Comparison of ENCODE assay signal across 8 mouse cellular contexts in genomic region chr7:133793248-133794131, GRCm38 (mm10). TPM values are rescaled to one million over a fixed set of nuclear protein-coding genes. Genes with fewer than 3 reads are reported as not detected.
DNase-seq lines count a peak whose midpoint lies in the region; ATAC-seq and TF ChIP-seq lines count a peak whose summit lies in the region.

No protein-coding gene starts in this region.

- H3K4me2 ChIP-seq in midbrain, postnatal 0 days (ENCODE audit: low read depth, low read length, poor library complexity, severe bottlenecking): no peak overlapping the region
- H3K4me2 ChIP-seq in midbrain, embryonic 15.5 days: no peak overlapping the region
- H3K4me2 ChIP-seq in midbrain, embryonic 16.5 days (ENCODE audit: low read length): no peak overlapping the region

- no peaks in the 10 kb centered on the region for H3K4me1 ChIP-seq in midbrain, postnatal 0 days (ENCODE audit: insufficient read depth, low read length)
- H3K4me1 ChIP-seq in midbrain, embryonic 15.5 days: peaks cover 4% of the 10 kb centered on the region; the same call in 1 of the 2 replicates
- H3K4me1 ChIP-seq in midbrain, embryonic 16.5 days (ENCODE audit: control insufficient read depth, insufficient read depth, low read length): no peaks in the 10 kb centered on the region

- no peaks in the 10 kb centered on the region for H3K27me3 ChIP-seq in midbrain, postnatal 0 days (ENCODE audit: insufficient read depth, low read length)
- no peaks in the 10 kb centered on the region for H3K27me3 ChIP-seq in midbrain, embryonic 15.5 days (replicated peaks)
- no peaks in the 10 kb centered on the region for H3K27me3 ChIP-seq in midbrain, embryonic 16.5 days (ENCODE audit: control insufficient read depth, insufficient read depth, low read depth, low read length)

- no peaks in the 10 kb centered on the region for H3K36me3 ChIP-seq in midbrain, postnatal 0 days (ENCODE audit: insufficient read depth, low read length)
- H3K36me3 ChIP-seq in midbrain, embryonic 15.5 days (replicated peaks): no peaks in the 10 kb centered on the region
- H3K36me3 ChIP-seq in midbrain, embryonic 16.5 days (ENCODE audit: control insufficient read depth, insufficient read depth, low read length): no peaks in the 10 kb centered on the region

- no peak for TF ChIP-seq CTCF in midbrain, postnatal 0 days (IDR thresholded peaks at IDR 0.05)

- no peak overlapping the region for H3K9ac ChIP-seq in midbrain, postnatal 0 days (replicated peaks; ENCODE audit: low read length, poor library complexity, severe bottlenecking)
- no peak overlapping the region for H3K9ac ChIP-seq in midbrain, embryonic 15.5 days
- H3K9ac ChIP-seq in midbrain, embryonic 16.5 days (ENCODE audit: low read depth, low read length): no peak overlapping the region

- H3K27ac ChIP-seq in midbrain, postnatal 0 days (ENCODE audit: low read depth, low read length): no peak overlapping the region
- H3K27ac ChIP-seq in midbrain, embryonic 15.5 days: no peak overlapping the region
- no peak overlapping the region for H3K27ac ChIP-seq in midbrain, embryonic 16.5 days (ENCODE audit: low read length)

- intact Hi-C loops in gastrocnemius, postnatal 14 days (cut with DNase I; ENCODE audit: low total_unique reads): no loop called here

- no peaks in the 10 kb centered on the region for H3K9me3 ChIP-seq in midbrain, postnatal 0 days (ENCODE audit: low read length)
- no peaks in the 10 kb centered on the region for H3K9me3 ChIP-seq in midbrain, embryonic 15.5 days
- H3K9me3 ChIP-seq in midbrain, embryonic 16.5 days (replicated peaks; ENCODE audit: control insufficient read depth, low read length, poor library complexity, severe bottlenecking): no peaks in the 10 kb centered on the region

- ATAC-seq in cerebellum, adult (ENCODE audit: insufficient number of reproducible peaks, low FRiP score, low TSS enrichment): peak; percentile 66; the same call in 1 of the 2 replicates
- ATAC-seq in midbrain, postnatal 0 days (ENCODE audit: low FRiP score): no peak
- ATAC-seq in midbrain, embryonic 15.5 days (replicated peaks): no peak
- no peak for ATAC-seq in midbrain, embryonic 16.5 days

- no peak overlapping the region for H3K4me3 ChIP-seq in midbrain, postnatal 0 days (ENCODE audit: low read depth, low read length)
- no peak overlapping the region for H3K4me3 ChIP-seq in midbrain, embryonic 15.5 days
- no peak overlapping the region for H3K4me3 ChIP-seq in midbrain, embryonic 16.5 days (ENCODE audit: low read depth, low read length)

- no peak for DNase-seq in cerebellum, postnatal 4 days (ENCODE audit: low spot score in 2 of 2)
- peak; percentile 64 for DNase-seq in midbrain, postnatal 0 days (ENCODE audit: low spot score)
- peak; percentile 81 for DNase-seq in gastrocnemius, postnatal 14 days
- peak; percentile 40 to 59 for DNase-seq in kidney, postnatal 4 days
- DNase-seq in neural tube, embryonic 10.5 days (ENCODE audit: extremely low spot score, low spot score): no peak

- WGBS in midbrain, postnatal 0 days: 72% methylated on average over 10 of the region's 10 CpGs
- 74% methylated on average over 10 of the region's 10 CpGs for WGBS in midbrain, embryonic 15.5 days
- 73% methylated on average over 10 of the region's 10 CpGs for WGBS in midbrain, embryonic 16.5 days

RNA-seq across cellular contexts. Expression of gene Dhx32, which starts 11.0 kb away (rescaled TPM):
- total RNA-seq in midbrain, postnatal 0 days (2014; rRNA removed): 35.5 and 40.8 TPM in 2 replicates
- 45.9 and 48.0 TPM in 2 replicates for polyA plus RNA-seq in midbrain, postnatal 0 days (2015; fragmentation: Nextera tagmentation; extraction: Ambion mirVana)
- 42.6 and 43.6 TPM in 2 replicates for polyA plus RNA-seq in midbrain, embryonic 15.5 days (2015; fragmentation: Nextera tagmentation; extraction: Ambion mirVana)
- total RNA-seq in gastrocnemius, postnatal 14 days (2021): 10 to 100 TPM; 25.7 to 33.6 TPM
- 43.2 and 46.3 TPM in 2 replicates for polyA plus RNA-seq in midbrain, embryonic 16.5 days (2015; fragmentation: Nextera tagmentation; extraction: Ambion mirVana)

RNA-seq across cellular contexts. Expression of gene Fank1, which starts 16.8 kb away (rescaled TPM):
- 3.0 and 4.4 TPM in 2 replicates for total RNA-seq in midbrain, postnatal 0 days (2014; rRNA removed)
- polyA plus RNA-seq in midbrain, postnatal 0 days (2015; fragmentation: Nextera tagmentation; extraction: Ambion mirVana): 8.7 and 8.8 TPM in 2 replicates
- 4.0 and 5.5 TPM in 2 replicates for polyA plus RNA-seq in midbrain, embryonic 15.5 days (2015; fragmentation: Nextera tagmentation; extraction: Ambion mirVana)
- total RNA-seq in gastrocnemius, postnatal 14 days (2021): under 1 TPM in 1 of 2 experiments, not detected in 1; 0.33 TPM
- polyA plus RNA-seq in midbrain, embryonic 16.5 days (2015; fragmentation: Nextera tagmentation; extraction: Ambion mirVana): 5.2 and 7.9 TPM in 2 replicates

Comparison
In these comparisons a context has a peak if more than half of its experiments do, and no peak if none do; other contexts are left out.
1. DNase-seq: peak in midbrain, postnatal 0 days (single experiment), gastrocnemius, postnatal 14 days (single experiment) and kidney, postnatal 4 days (2 of 2); none in cerebellum, postnatal 4 days (0 of 2) and neural tube, embryonic 10.5 days (single experiment).